In genomic region chr4:143111872-143112271, GRCm38 (mm10) we compare ENCODE assay signal across 25 mouse cellular contexts.
DNase-seq lines count a peak whose midpoint lies in the region; ATAC-seq lines count a peak whose summit lies in the region.
"Had no signal": no experiment of that assay in that cellular context is flagged by ENCODE, and none has a peak within 500 bp of the region (broad histone marks: within the 10 kb centered on the region; RNA-seq: fewer than 3 reads in every experiment).

No protein-coding gene starts in this region.

- H3K9ac ChIP-seq in kidney, embryonic 15.5 days: no peak overlapping the region
- H3K9ac ChIP-seq: embryonic facial prominence, embryonic 13.5 days; forebrain, embryonic 12.5 days; forebrain, embryonic 15.5 days; hindbrain, embryonic 12.5 days; hindbrain, embryonic 15.5 days had no signal

- peak; percentile 45 to 72 for DNase-seq in layer of hippocampus, adult 18-20 months (ENCODE audit: low spot score in 2 of 2)
- no peak for DNase-seq in layer of hippocampus, postnatal 10 days (ENCODE audit: low spot score in 2 of 2)
- DNase-seq in brain, adult 2 months (ENCODE audit: low read depth, low spot score): peak; percentile 51
- DNase-seq in layer of hippocampus, adult 9-10 months (ENCODE audit: low spot score): peak; percentile 18
- no peak for DNase-seq in adipocyte (ENCODE audit: low spot score)
- DNase-seq: adrenal gland, adult 8-10 months; adrenal gland, postnatal 25 days; cerebellum, adult 11-12 months; cerebellum, adult 8-10 months; cerebellum, postnatal 10 days; cerebellum, postnatal 36 days; embryo, embryonic 11 days; gastrocnemius, adult 2 months; gastrocnemius, postnatal 14 days; heart, adult 11 months had no signal

- no peak overlapping the region for H3K4me3 ChIP-seq in kidney, embryonic 15.5 days (replicated peaks)
- H3K4me3 ChIP-seq: embryonic facial prominence, embryonic 10.5 days; embryonic facial prominence, embryonic 13.5 days; erythroblast, embryonic 14.5 days; forebrain, embryonic 12.5 days; forebrain, embryonic 15.5 days; gastrocnemius, adult 2 months; hindbrain, embryonic 12.5 days; hindbrain, embryonic 15.5 days had no signal

- no peaks in the 10 kb centered on the region for H3K9me3 ChIP-seq in kidney, embryonic 15.5 days (replicated peaks)
- H3K9me3 ChIP-seq: embryonic facial prominence, embryonic 10.5 days; embryonic facial prominence, embryonic 13.5 days; forebrain, embryonic 12.5 days; forebrain, embryonic 15.5 days; hindbrain, embryonic 12.5 days; hindbrain, embryonic 15.5 days had no signal

- no peak overlapping the region for H3K4me2 ChIP-seq in kidney, embryonic 15.5 days
- H3K4me2 ChIP-seq: embryonic facial prominence, embryonic 13.5 days; forebrain, embryonic 12.5 days; forebrain, embryonic 15.5 days; heart, embryonic 11.5 days; hindbrain, embryonic 12.5 days; hindbrain, embryonic 15.5 days had no signal

- H3K27me3 ChIP-seq in kidney, embryonic 15.5 days: no peaks in the 10 kb centered on the region
- H3K27me3 ChIP-seq: embryonic facial prominence, embryonic 13.5 days; forebrain, embryonic 12.5 days; forebrain, embryonic 15.5 days; hindbrain, embryonic 12.5 days; hindbrain, embryonic 15.5 days had no signal

- ATAC-seq in kidney, embryonic 15.5 days (replicated peaks; ENCODE audit: low FRiP score): no peak
- ATAC-seq: CD4-positive, CD25-positive, alpha-beta regulatory T cell, adult 4 months; forebrain, embryonic 15.5 days had no signal

- H3K4me1 ChIP-seq in kidney, embryonic 15.5 days: peaks cover 36% of the 10 kb centered on the region
- H3K4me1 ChIP-seq: embryonic facial prominence, embryonic 13.5 days; forebrain, embryonic 15.5 days had no signal

- peaks cover 37% of the 10 kb centered on the region for H3K36me3 ChIP-seq in kidney, embryonic 15.5 days

- 92% methylated on average over 5 of the region's 5 CpGs for WGBS in kidney, embryonic 15.5 days

- H3K27ac ChIP-seq in kidney, embryonic 15.5 days: no peak overlapping the region
- H3K27ac ChIP-seq: embryonic facial prominence, embryonic 10.5 days; embryonic facial prominence, embryonic 13.5 days; forebrain, embryonic 12.5 days; forebrain, embryonic 15.5 days; gastrocnemius, adult 2 months; hindbrain, embryonic 12.5 days; hindbrain, embryonic 15.5 days had no signal

Comparison
In these comparisons a context has a peak if more than half of its experiments do, and no peak if none do; other contexts are left out.
1. DNase-seq: peak in layer of hippocampus, adult 18-20 months (2 of 2), brain, adult 2 months (single experiment) and layer of hippocampus, adult 9-10 months (single experiment); none in layer of hippocampus, postnatal 10 days (0 of 2) and adipocyte (single experiment).